Mouse (Mus musculus): ENCODE data around the gene Dcdc2b.

DNA sequence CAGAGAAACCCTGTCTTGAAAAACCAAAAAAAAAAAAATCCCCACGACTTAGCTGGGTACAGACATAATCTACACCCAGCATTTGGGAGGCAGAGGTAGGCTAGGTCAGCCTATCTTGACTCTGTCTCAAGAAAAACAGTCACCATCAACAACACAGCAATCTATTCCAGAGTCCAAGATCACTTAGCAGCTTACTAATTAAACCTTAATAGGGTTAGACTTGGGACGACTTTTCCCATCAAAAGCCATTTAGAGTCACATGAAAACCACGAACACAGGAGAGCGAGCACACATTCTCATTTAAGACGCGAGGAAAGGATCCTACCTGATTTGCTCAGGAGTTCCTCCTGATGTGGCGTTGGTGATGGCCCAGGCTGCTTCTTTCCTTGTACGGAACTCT lies 36.3 kb upstream of the Dcdc2b start:
- TF ChIP-seq CTCF (IDR thresholded peaks at IDR 0.05; ENCODE audit: insufficient read depth, low read length) (no peak), POLR2A (IDR thresholded peaks at IDR 0.05; ENCODE audit: borderline replicate concordance, extremely low read depth, low read depth, low read length) (no peak)
